Mouse (Mus musculus): ENCODE results near the gene Krt26.

Gene Krt26

GRCm38 (mm10) chr11:99284011-99284410, 53.8 kb downstream of the Krt26 start:
- DNase-seq: no peak

DNA sequence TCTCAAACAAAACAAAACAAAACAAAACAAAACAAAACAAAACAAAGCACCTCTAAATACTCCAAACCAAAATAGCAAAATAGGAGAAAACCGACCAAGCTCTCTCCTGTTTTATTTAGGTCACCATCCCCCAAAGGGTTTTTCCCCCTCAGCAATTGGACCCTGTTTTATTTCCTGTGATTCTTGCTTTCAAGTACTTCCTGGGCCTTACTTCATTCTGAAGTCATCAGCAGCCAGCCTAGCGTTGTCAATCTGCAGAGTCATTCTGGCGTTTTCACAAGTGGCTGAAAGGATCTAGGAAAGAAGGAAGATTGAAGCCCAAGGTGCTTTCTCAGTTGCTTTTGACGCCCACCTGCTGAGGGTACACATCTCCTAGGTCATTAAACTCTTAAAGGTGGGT, 54.4 kb downstream of the Krt26 start:
- no peak for DNase-seq

- DNase-seq: no peak
Observed at GRCm38 (mm10) chr11:99281116-99281515, 56.6 kb downstream of the Krt26 start.

DNA sequence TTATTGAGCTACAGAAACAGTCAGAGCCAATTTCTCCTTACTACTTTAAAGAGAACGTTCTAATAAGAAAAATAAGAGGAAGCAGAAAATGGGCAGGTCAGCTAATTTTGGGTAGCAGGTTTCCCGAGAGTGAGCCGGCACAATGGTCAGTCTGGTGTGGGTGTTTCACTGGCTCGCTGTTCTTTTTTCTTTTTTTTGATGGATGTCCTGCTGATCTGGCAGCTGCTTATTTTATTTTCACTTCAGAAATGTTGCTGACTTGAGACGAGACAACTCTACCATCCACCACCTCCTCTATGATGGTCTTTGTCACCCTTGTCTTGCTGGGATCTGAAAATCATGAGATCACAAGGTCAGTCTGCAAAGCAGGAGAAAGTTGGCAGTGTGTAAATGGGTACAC, 57.8 kb downstream of the Krt26 start:
- DNase-seq: no peak
